Mouse (Mus musculus): ENCODE data around the gene Tgoln1. TPM values are rescaled to one million over a fixed set of nuclear protein-coding genes. Genes with fewer than 3 reads are reported as not detected.

Tgoln1 gene
- polyA plus RNA-seq, 1 experiment from 2014 or later: 136 TPM

DNA sequence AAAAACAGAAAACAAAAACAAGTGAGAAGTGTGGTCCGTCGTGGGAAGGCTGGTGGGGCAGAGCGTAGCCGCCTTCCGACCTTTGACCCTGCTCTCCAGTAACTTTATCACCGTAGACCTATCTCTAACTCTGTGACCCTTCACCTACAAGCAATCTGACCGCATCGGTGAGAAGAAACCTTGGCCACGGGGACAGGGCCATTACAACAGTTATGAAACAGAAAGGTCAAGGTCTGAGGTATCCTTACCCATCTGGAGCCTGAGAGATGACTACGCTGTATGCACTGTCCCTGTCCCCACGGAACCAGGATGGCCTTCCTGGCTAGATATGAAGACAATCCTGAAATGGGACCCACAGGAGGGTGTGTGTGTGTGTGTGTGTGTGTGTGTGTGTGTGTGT lies 32.6 kb downstream of the Tgoln1 start:
- Histone ChIP-seq H3K9ac (ENCODE audit: low read depth, low read length) (no peak overlapping the region), H3K9me3 (ENCODE audit: control insufficient read depth) (no peaks in the 10 kb centered on the region), H3K4me2 (replicated peaks; ENCODE audit: low read depth) (no peak overlapping the region), H3K36me3 (ENCODE audit: control insufficient read depth, insufficient read depth) (peaks cover 16% of the 10 kb centered on the region; the same call in 1 of the 2 replicates), H3K4me3 (ENCODE audit: low read depth, low read length) (no peak overlapping the region), H3K27ac (ENCODE audit: low read depth, low read length) (peak overlapping the region; percentile 52; the same call in 1 of the 2 replicates), H3K27me3 (replicated peaks; ENCODE audit: control insufficient read depth, insufficient read depth, low read length) (no peaks in the 10 kb centered on the region), H3K4me1 (replicated peaks; ENCODE audit: control insufficient read depth, insufficient read depth, low read length) (no peaks in the 10 kb centered on the region)
- no peak for TF ChIP-seq CTCF (IDR thresholded peaks at IDR 0.05; ENCODE audit: low read depth)
- peak; percentile 89 for ATAC-seq
- 48% methylated on average over 11 of the region's 11 CpGs for WGBS

DNA sequence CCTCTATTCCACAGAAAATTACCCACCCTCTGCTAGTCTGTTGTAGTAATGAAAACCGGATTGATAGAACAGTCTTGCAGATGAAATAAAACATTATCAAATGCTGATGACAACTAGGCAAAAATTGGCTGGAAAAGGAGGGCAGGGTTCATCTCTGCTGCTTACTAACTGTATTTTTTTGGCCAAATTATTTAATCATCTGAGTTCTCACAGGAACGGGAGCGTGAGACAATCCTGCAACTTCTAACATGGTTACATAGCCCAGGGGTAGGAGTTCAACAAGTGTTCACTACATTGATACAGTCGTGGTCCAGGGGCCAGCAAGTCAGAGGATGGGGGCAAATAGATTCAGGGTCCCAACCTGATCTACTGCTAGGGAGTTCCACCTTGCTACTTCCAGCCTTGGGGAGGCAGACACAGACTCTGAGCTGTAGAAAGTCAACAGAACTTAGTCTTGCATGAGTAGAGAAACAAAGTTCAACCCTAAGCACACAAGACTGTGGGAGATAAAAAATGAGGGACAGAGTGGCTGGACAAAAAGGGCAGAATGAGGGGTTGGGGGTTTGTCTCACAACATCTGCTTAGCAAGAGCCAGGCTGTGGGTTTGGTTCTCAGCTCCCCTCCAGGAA lies 33.5 kb downstream of the Tgoln1 start:
- Histone ChIP-seq H3K4me1 (replicated peaks; ENCODE audit: control insufficient read depth, insufficient read depth, low read length) (no peaks in the 10 kb centered on the region), H3K4me2 (replicated peaks; ENCODE audit: low read depth) (no peak overlapping the region)
- WGBS: 87% methylated on average over 4 of the region's 4 CpGs

DNA sequence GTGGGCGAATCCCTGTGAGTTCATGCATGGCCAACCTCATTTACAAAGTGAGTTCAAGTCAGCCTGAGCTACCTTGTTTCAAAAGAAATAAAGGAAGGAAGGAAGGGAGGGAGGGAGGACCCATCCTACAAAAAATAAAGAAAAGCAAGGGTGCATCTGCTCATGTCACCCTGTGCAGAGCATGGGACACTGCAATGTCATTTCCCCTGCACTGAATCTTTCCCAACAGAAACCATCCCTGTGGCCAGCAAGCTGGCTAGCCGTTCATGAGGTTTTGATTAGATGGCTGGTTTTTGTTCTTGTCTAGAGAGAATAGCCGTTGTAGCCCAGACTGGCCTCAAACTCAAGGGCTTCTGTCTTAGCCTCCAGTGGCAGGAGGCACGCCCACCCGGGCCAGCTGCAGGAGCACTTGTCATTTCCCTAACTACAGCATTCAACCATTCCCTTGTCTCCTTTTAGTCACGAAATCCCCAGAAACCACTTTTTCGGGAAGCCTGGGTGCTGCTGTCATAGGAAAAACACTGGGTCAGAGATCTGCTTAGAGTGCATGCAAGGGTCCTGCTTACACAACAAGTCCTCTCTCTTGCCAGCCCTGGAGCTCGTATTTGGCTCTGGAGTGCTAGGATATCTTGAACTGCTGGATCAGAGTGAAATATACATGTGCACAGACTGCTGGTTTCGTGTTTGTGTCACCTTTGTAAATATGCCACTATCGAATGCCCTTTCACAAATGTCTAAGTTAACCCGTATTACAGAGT lies 35.0 kb downstream of the Tgoln1 start:
- no peaks in the 10 kb centered on the region for H3K4me1 ChIP-seq (replicated peaks; ENCODE audit: control insufficient read depth, insufficient read depth, low read length)
- H3K4me2 ChIP-seq (replicated peaks; ENCODE audit: low read depth): no peak overlapping the region
- 76% methylated on average over 11 of the region's 11 CpGs for WGBS
- no peak overlapping the region for H3K9ac ChIP-seq (ENCODE audit: low read depth, low read length)
- H3K27ac ChIP-seq (ENCODE audit: low read depth, low read length): no peak overlapping the region
- no peak overlapping the region for H3K4me3 ChIP-seq (ENCODE audit: low read depth, low read length)
- ATAC-seq: no peak
- H3K36me3 ChIP-seq (ENCODE audit: control insufficient read depth, insufficient read depth): peaks cover 30% of the 10 kb centered on the region; the same call in 1 of the 2 replicates
- TF ChIP-seq CTCF (IDR thresholded peaks at IDR 0.05; ENCODE audit: low read depth): no peak
- H3K9me3 ChIP-seq (ENCODE audit: control insufficient read depth): no peaks in the 10 kb centered on the region
- H3K27me3 ChIP-seq (replicated peaks; ENCODE audit: control insufficient read depth, insufficient read depth, low read length): no peaks in the 10 kb centered on the region

More for the DNA sequence above, 33.5 kb downstream of the Tgoln1 start:
- Histone ChIP-seq H3K27ac (ENCODE audit: low read depth, low read length) (peak overlapping the region; percentile 52), H3K4me3 (ENCODE audit: low read depth, low read length) (no peak overlapping the region), H3K9me3 (ENCODE audit: control insufficient read depth) (no peaks in the 10 kb centered on the region), H3K9ac (ENCODE audit: low read depth, low read length) (no peak overlapping the region), H3K36me3 (ENCODE audit: control insufficient read depth, insufficient read depth) (peaks cover 23% of the 10 kb centered on the region; the same call in 1 of the 2 replicates), H3K27me3 (replicated peaks; ENCODE audit: control insufficient read depth, insufficient read depth, low read length) (no peaks in the 10 kb centered on the region)
- ATAC-seq: no peak
- TF ChIP-seq CTCF (IDR thresholded peaks at IDR 0.05; ENCODE audit: low read depth): no peak

DNA sequence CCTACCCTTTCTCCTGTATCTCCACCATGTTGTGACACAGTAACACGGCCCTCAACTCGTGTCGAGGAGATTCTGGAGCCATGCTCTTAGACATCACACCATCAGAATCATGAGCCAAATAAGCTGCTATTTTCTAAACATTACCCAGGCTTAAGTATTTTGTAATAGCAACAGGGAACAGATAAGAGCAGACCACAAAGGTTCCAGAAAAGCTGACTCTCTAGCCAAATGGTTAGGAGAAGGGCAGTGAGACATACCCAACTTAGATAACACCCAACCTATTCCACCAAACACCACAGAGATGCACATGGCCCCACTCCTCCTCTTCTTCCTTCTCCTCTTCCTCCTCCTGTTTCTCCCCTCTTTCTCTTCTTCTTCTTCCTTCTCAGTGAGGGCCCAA lies 40.8 kb downstream of the Tgoln1 start:
- no peaks in the 10 kb centered on the region for H3K9me3 ChIP-seq (ENCODE audit: control insufficient read depth)
- no peaks in the 10 kb centered on the region for H3K4me1 ChIP-seq (replicated peaks; ENCODE audit: control insufficient read depth, insufficient read depth, low read length)
- no peak overlapping the region for H3K4me3 ChIP-seq (ENCODE audit: low read depth, low read length)
- no peak overlapping the region for H3K9ac ChIP-seq (ENCODE audit: low read depth, low read length)
- no peaks in the 10 kb centered on the region for H3K27me3 ChIP-seq (replicated peaks; ENCODE audit: control insufficient read depth, insufficient read depth, low read length)
- no peak for TF ChIP-seq CTCF (IDR thresholded peaks at IDR 0.05; ENCODE audit: low read depth)
- 93% methylated on average over 3 of the region's 3 CpGs for WGBS
- no peak for ATAC-seq
- H3K36me3 ChIP-seq (ENCODE audit: control insufficient read depth, insufficient read depth): peaks cover 39% of the 10 kb centered on the region; the same call in 1 of the 2 replicates
- H3K4me2 ChIP-seq (replicated peaks; ENCODE audit: low read depth): no peak overlapping the region
- H3K27ac ChIP-seq (ENCODE audit: low read depth, low read length): no peak overlapping the region

DNA sequence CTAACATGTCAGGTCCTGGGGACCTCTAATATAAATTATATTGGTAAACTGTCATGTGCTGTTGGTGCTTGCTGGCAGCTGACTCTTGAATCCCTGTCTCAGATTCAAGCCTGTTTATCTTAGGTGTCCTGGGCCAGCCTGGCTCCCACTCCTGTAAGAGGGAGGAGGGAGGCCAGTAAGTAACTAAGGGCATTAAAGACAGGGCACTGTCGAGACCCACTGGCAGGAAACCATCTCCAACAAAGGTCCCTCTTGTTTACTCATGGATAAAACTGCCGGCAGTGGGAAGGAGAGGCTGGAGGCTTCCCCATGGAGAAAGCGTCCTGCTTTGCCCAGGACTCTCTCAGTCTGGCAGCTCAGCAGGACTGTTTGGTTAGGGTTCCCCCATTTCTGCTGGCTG lies 45.0 kb downstream of the Tgoln1 start:
- WGBS: 35% methylated on average over 3 of the region's 3 CpGs
- H3K36me3 ChIP-seq (ENCODE audit: control insufficient read depth, insufficient read depth): peaks cover 31% of the 10 kb centered on the region
- H3K9me3 ChIP-seq (ENCODE audit: control insufficient read depth): no peaks in the 10 kb centered on the region
- TF ChIP-seq CTCF (IDR thresholded peaks at IDR 0.05; ENCODE audit: low read depth): no peak
- no peak overlapping the region for H3K4me3 ChIP-seq (ENCODE audit: low read depth, low read length)
- no peak overlapping the region for H3K27ac ChIP-seq (ENCODE audit: low read depth, low read length)
- no peaks in the 10 kb centered on the region for H3K27me3 ChIP-seq (replicated peaks; ENCODE audit: control insufficient read depth, insufficient read depth, low read length)
- no peak overlapping the region for H3K9ac ChIP-seq (ENCODE audit: low read depth, low read length)
- no peaks in the 10 kb centered on the region for H3K4me1 ChIP-seq (replicated peaks; ENCODE audit: control insufficient read depth, insufficient read depth, low read length)
- ATAC-seq: no peak
- H3K4me2 ChIP-seq (replicated peaks; ENCODE audit: low read depth): no peak overlapping the region

DNA sequence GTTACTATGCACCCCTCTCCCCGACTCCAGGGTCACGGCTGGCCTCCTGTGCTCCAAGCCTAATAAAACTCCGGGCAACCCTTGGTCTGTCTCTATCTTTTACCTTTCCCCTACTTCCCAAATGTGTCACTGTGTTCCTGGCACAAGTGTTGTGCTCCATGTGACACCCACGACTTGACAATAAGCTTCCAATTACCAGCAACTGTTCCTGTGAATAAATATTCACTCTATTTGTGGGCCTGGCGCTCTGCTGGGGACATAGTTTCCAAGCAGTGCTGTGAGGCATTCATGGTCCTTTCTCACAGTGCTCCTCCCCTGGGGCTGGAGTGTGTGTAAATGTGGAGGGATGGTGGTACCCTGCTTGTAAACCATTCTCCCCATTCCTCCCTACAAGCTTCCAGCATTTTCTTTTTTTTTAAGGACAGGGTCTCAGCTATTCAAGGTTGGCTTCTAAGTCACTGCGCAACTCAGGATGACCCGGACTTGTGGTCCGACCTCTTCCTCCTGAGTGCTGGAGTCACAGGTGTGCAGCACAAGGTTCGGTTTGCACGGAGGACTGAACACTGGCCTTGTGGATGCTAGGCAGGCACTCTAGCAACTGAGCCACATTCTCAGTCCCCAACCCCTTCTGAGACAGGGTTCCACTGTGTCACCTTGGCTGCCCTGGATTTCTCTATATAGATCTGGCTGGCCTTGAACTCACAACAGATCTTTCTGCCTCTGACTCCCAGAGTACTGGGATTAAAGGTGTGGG lies 46.0 kb downstream of the Tgoln1 start:
- H3K36me3 ChIP-seq (ENCODE audit: control insufficient read depth, insufficient read depth): peaks cover 25% of the 10 kb centered on the region
- H3K4me1 ChIP-seq (replicated peaks; ENCODE audit: control insufficient read depth, insufficient read depth, low read length): no peaks in the 10 kb centered on the region
- TF ChIP-seq CTCF (IDR thresholded peaks at IDR 0.05; ENCODE audit: low read depth): no peak
- no peak overlapping the region for H3K4me2 ChIP-seq (replicated peaks; ENCODE audit: low read depth)
- no peaks in the 10 kb centered on the region for H3K27me3 ChIP-seq (replicated peaks; ENCODE audit: control insufficient read depth, insufficient read depth, low read length)
- H3K9ac ChIP-seq (ENCODE audit: low read depth, low read length): no peak overlapping the region
- no peak overlapping the region for H3K4me3 ChIP-seq (ENCODE audit: low read depth, low read length)
- no peaks in the 10 kb centered on the region for H3K9me3 ChIP-seq (ENCODE audit: control insufficient read depth)
- H3K27ac ChIP-seq (ENCODE audit: low read depth, low read length): no peak overlapping the region; the same call in 1 of the 2 replicates
- ATAC-seq: peak; percentile 28; the same call in 1 of the 2 replicates
- 77% methylated on average over 10 of the region's 10 CpGs for WGBS
